In genomic region chr7:138803386-138803785, GRCm38 (mm10) we compare ENCODE assay signal across 15 mouse cellular contexts.
"Had no signal": no experiment of that assay in that cellular context is flagged by ENCODE, and none has a peak within 500 bp of the region (broad histone marks: within the 10 kb centered on the region; RNA-seq: fewer than 3 reads in every experiment).

No protein-coding gene starts in this region.

- H3K4me2 ChIP-seq: intestine, embryonic 15.5 days; limb, embryonic 13.5 days; liver, embryonic 11.5 days; lung, embryonic 14.5 days; neural tube, embryonic 12.5 days; stomach, embryonic 15.5 days had no signal

- H3K4me3 ChIP-seq: intestine, embryonic 15.5 days; layer of hippocampus, adult 2 months; limb, embryonic 13.5 days; midbrain, embryonic 10.5 days; neural tube, embryonic 12.5 days; stomach, embryonic 15.5 days had no signal

- H3K4me1 ChIP-seq: intestine, embryonic 15.5 days; midbrain, embryonic 10.5 days; neural tube, embryonic 12.5 days; stomach, embryonic 15.5 days had no signal

- H3K9ac ChIP-seq: intestine, embryonic 15.5 days; limb, embryonic 13.5 days; lung, embryonic 14.5 days; neural tube, embryonic 12.5 days; stomach, embryonic 15.5 days had no signal

- H3K36me3 ChIP-seq: intestine, embryonic 15.5 days; limb, embryonic 13.5 days; midbrain, embryonic 10.5 days; neural tube, embryonic 12.5 days; stomach, embryonic 15.5 days had no signal

- H3K9me3 ChIP-seq: intestine, embryonic 15.5 days; stomach, embryonic 15.5 days had no signal

- H3K27me3 ChIP-seq: intestine, embryonic 15.5 days; limb, embryonic 13.5 days; neural tube, embryonic 12.5 days; stomach, embryonic 15.5 days had no signal

- H3K27ac ChIP-seq: intestine, embryonic 15.5 days; layer of hippocampus, adult 2 months; limb, embryonic 13.5 days; midbrain, embryonic 10.5 days; neural tube, embryonic 12.5 days; stomach, embryonic 15.5 days had no signal

- ATAC-seq: intestine, embryonic 15.5 days had no signal

- DNase-seq: left cerebral cortex, postnatal 4 days; lung, embryonic 14.5 days; lung, postnatal 10 days; lung, postnatal 4 days; midbrain, embryonic 14.5 days; retina, postnatal 1 day; thymus, adult 2 months; thymus, postnatal 36 days had no signal
